Mouse (Mus musculus): ENCODE data around the gene Rab10. TPM values are rescaled to one million over a fixed set of nuclear protein-coding genes. Genes with fewer than 3 reads are reported as not detected.

Gene Rab10
- polyA plus RNA-seq, 2 experiments: 28.7 to 42.1 TPM

DNA sequence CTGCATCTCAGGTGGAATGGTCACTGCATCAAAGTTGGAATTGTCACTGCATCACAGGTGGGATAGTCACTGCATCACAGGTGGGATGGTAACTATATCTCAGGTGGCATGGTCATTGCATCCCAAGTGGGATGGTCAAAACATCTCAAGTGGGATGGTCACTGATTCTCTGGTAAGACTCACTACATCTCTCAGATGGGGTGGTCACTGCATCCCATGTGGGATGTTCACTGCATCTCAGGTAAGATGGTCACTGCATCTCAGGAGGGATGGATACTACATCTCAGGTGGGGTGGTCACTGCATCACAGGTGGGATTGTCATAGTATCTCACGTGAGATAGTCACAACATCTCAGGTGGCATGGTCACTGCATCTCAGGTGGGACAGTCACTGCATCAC lies 75.7 kb downstream of the Rab10 start:
- Histone ChIP-seq H3K27me3 (ENCODE audit: control insufficient read depth, insufficient read depth, low read length) (no peaks in the 10 kb centered on the region), H3K9ac (replicated peaks) (no peak overlapping the region), H3K4me3 (ENCODE audit: insufficient read depth in 1 of 2, low read depth in 2 of 2, low read length in 2 of 2) (no peak overlapping the region), H3K4me2 (ENCODE audit: low read depth) (no peak overlapping the region), H3K36me3 (replicated peaks; ENCODE audit: control insufficient read depth, insufficient read depth, low read depth) (peaks cover 14% of the 10 kb centered on the region), H3K4me1 (replicated peaks; ENCODE audit: control insufficient read depth in 2 of 2, insufficient read depth in 2 of 2, low read length in 1 of 2) (peaks cover 0 to 4% of the 10 kb centered on the region in 2 experiments; a peak in 3 of 4 replicates), H3K27ac (no peak overlapping the region), H3K9me3 (ENCODE audit: control insufficient read depth, low read length) (peaks cover 3% of the 10 kb centered on the region)
- WGBS (ENCODE audit: insufficient replicate concordance): 80% methylated on average over 1 of the region's 1 CpGs
- TF ChIP-seq EP300 (IDR thresholded peaks at IDR 0.05; ENCODE audit: low read depth): no peak
- TF ChIP-seq CTCF (IDR thresholded peaks at IDR 0.05; ENCODE audit: low read depth): no peak
- DNase-seq (ENCODE audit: low read depth in 3 of 3, low spot score in 3 of 3) (no peak), ATAC-seq (ENCODE audit: insufficient read depth) (no peak)

DNA sequence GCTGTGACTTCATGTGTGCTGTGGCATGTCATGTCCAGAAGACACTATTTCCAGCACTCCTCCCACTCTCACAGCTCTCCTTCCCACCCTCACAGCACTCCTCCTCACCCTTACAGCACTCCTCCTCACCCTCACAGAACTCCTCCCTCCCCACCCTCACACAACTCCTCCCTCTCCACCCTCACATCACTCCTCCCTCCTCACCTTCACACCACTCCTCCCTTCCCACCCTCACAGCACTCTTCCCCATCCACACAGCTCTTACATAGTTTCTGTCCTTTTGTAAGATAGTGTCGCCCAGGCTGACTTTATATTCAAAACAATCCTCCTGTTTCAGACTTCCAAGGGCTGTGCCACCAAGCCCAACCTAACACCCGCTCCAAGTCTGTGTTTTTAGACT lies 86.4 kb downstream of the Rab10 start:
- Histone ChIP-seq H3K27me3 (ENCODE audit: control insufficient read depth, insufficient read depth, low read length) (no peaks in the 10 kb centered on the region), H3K36me3 (replicated peaks; ENCODE audit: control insufficient read depth, insufficient read depth, low read depth) (no peaks in the 10 kb centered on the region), H3K4me2 (ENCODE audit: low read depth) (no peak overlapping the region), H3K9me3 (ENCODE audit: control insufficient read depth, low read length) (no peaks in the 10 kb centered on the region), H3K9ac (replicated peaks) (no peak overlapping the region), H3K4me3 (ENCODE audit: insufficient read depth in 1 of 2, low read depth in 2 of 2, low read length in 2 of 2) (no peak overlapping the region), H3K4me1 (replicated peaks; ENCODE audit: control insufficient read depth in 2 of 2, insufficient read depth in 2 of 2, low read length in 1 of 2) (no peaks in the 10 kb centered on the region), H3K27ac (no peak overlapping the region)
- WGBS (ENCODE audit: insufficient replicate concordance): 55% methylated on average over 2 of the region's 2 CpGs
- ATAC-seq (ENCODE audit: insufficient read depth): no peak
- DNase-seq (ENCODE audit: low read depth in 3 of 3, low spot score in 3 of 3): no peak
- TF ChIP-seq CTCF (IDR thresholded peaks at IDR 0.05; ENCODE audit: low read depth): no peak
- no peak for TF ChIP-seq EP300 (IDR thresholded peaks at IDR 0.05; ENCODE audit: low read depth)

DNA sequence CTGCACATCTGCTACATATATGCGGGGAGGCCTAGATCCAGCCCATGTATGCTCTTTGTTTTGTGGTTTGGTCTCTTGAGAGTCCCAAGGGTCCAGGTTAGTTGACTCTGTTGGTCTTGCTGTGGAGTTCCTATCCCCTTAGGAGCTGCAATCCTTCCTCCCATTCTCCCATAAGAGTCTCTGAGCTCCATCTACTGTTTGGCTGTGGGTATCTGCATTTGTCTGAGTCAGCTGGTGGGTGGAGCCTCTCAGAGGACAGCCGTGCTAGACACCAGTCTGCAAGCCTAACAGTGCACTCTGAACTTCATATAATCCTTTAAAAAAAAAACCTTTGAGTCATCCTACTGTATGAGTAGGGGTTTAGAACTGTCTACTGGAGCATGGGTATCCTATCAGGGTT lies 99.6 kb downstream of the Rab10 start:
- Histone ChIP-seq H3K4me2 (ENCODE audit: low read depth) (no peak overlapping the region), H3K9ac (replicated peaks) (no peak overlapping the region), H3K9me3 (ENCODE audit: control insufficient read depth, low read length) (no peaks in the 10 kb centered on the region), H3K27me3 (ENCODE audit: control insufficient read depth, insufficient read depth, low read length) (no peaks in the 10 kb centered on the region), H3K36me3 (replicated peaks; ENCODE audit: control insufficient read depth, insufficient read depth, low read depth) (no peaks in the 10 kb centered on the region), H3K4me3 (ENCODE audit: insufficient read depth in 1 of 2, low read depth in 2 of 2, low read length in 2 of 2) (no peak overlapping the region), H3K4me1 (replicated peaks; ENCODE audit: control insufficient read depth in 2 of 2, insufficient read depth in 2 of 2, low read length in 1 of 2) (no peaks in the 10 kb centered on the region), H3K27ac (no peak overlapping the region)
- ATAC-seq (ENCODE audit: insufficient read depth) (no peak), DNase-seq (ENCODE audit: low read depth in 3 of 3, low spot score in 3 of 3) (no peak)
- 28% methylated on average over 2 of the region's 2 CpGs for WGBS (ENCODE audit: insufficient replicate concordance)
- 0 out of 2 replicates have a peak, but pooled peaks have one; percentile 3 for TF ChIP-seq CTCF (IDR thresholded peaks at IDR 0.05; ENCODE audit: low read depth)
- no peak for TF ChIP-seq EP300 (IDR thresholded peaks at IDR 0.05; ENCODE audit: low read depth)

DNA sequence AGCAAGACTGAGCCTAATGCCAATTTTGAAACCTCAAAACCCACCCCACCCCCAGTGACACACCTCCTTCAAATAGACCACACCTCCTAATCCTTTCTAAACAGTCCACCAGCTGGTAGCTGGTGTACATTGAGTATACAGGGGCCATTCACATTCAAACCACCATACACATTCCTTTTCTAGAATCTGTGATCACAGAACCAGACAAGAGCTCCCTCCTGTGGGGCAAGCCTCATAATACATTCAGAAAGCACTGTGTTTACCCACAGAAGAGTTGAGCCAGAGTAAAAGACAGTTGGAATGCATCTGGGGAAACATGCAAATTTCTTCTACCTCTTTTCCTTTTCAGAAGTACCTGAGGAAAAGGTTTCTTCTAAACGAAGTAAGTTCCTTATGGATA lies 100.6 kb downstream of the Rab10 start:
- Histone ChIP-seq H3K9me3 (ENCODE audit: control insufficient read depth, low read length) (no peaks in the 10 kb centered on the region), H3K9ac (replicated peaks) (no peak overlapping the region), H3K36me3 (replicated peaks; ENCODE audit: control insufficient read depth, insufficient read depth, low read depth) (no peaks in the 10 kb centered on the region), H3K27me3 (ENCODE audit: control insufficient read depth, insufficient read depth, low read length) (no peaks in the 10 kb centered on the region), H3K4me3 (ENCODE audit: insufficient read depth in 1 of 2, low read depth in 2 of 2, low read length in 2 of 2) (no peak overlapping the region), H3K4me1 (replicated peaks; ENCODE audit: control insufficient read depth in 2 of 2, insufficient read depth in 2 of 2, low read length in 1 of 2) (no peaks in the 10 kb centered on the region), H3K27ac (no peak overlapping the region), H3K4me2 (ENCODE audit: low read depth) (no peak overlapping the region)
- ATAC-seq (ENCODE audit: insufficient read depth) (no peak), DNase-seq (ENCODE audit: low read depth in 3 of 3, low spot score in 3 of 3) (no peak)
- TF ChIP-seq CTCF (IDR thresholded peaks at IDR 0.05; ENCODE audit: low read depth) (no peak), EP300 (IDR thresholded peaks at IDR 0.05; ENCODE audit: low read depth) (no peak)
- WGBS (ENCODE audit: insufficient replicate concordance): 24% methylated on average over 1 of the region's 1 CpGs

Other genes with a start within 250 kb of the Rab10 start
- 0.42 and 0.58 TPM in 2 replicates for gene Kif3c, start 55.2 kb upstream of the Rab10 start, polyA plus RNA-seq (2012; rRNA removed)
- gene Kif3c, start 55.2 kb upstream of the Rab10 start, polyA plus RNA-seq (2014; fragmentation: Nextera tagmentation; extraction: Ambion mirVana): 0.58 and 0.61 TPM in 2 replicates
- 5.9 and 6.7 TPM in 2 replicates for gene Asxl2, start 116.9 kb upstream of the Rab10 start, polyA plus RNA-seq (2012; rRNA removed)
- gene Asxl2, start 116.9 kb upstream of the Rab10 start, polyA plus RNA-seq (2014; fragmentation: Nextera tagmentation; extraction: Ambion mirVana): 7.2 and 8.9 TPM in 2 replicates